Mouse (Mus musculus) spleen, adult 2 months (tissue): Measurements from ENCODE around the gene Apeh.

Experiments
- CTCF ChIP-seq: fragments of 200-500 bp; IDR thresholded peaks from 2 replicates; pipeline ENCODE4 v1.5.1; 2011; ENCODE audit warnings: mild to moderate bottlenecking, inconsistent platforms; ENCODE audit not compliant: insufficient read depth, insufficient read length, insufficient replicate concordance; ENCODE audit errors: extremely low read depth
- POLR2A ChIP-seq: fragments of 200-500 bp; IDR thresholded peaks from 2 replicates; pipeline ENCODE4 v1.6.1; 2011; ENCODE audit warnings: low read depth, low read length, inconsistent platforms

DNA sequence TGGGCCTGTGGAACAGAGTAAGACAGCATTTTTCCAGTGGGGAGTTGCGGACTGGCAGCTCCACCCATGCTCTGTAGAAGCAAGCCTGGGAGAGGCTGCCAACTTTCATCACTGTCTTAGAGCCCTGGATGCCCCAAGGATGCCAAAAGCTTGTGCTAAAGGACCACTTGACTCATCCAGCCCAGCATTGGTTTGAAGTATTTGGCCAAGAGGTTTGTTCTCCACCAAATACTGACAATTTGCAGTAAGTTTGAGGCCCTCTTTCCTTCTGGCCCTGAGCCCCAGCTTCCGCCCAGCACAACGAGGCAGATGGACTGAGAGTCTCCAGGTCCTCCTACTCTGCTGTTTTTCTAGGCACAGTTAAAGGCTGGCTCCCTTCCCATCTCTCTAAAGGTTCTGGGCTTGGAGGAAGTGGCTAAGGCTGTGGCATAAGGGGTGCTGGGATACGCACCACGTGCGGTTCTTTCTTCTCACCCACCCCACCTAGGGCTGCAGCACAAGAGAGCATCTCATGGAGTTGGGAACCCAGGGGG, 42.6 kb upstream of the Apeh start:
- TF ChIP-seq POLR2A (no peak), CTCF (no peak)
